Mouse (Mus musculus) cortical plate, adult 2 months (tissue): ENCODE results near the gene Cachd1.

Experiments
- CTCF ChIP-seq: fragments of 200-500 bp; IDR thresholded peaks from 2 replicates; pipeline ENCODE4 v1.5.1; 2011; ENCODE audit warnings: mild to moderate bottlenecking, control low read depth, low read length; ENCODE audit not compliant: insufficient read depth; ENCODE audit errors: extremely low read depth
- POLR2A ChIP-seq: fragments of 200-500 bp; IDR thresholded peaks from 2 replicates; pipeline ENCODE4 v1.6.1; 2011; ENCODE audit warnings: mild to moderate bottlenecking, low read length, control low read depth; ENCODE audit not compliant: insufficient read depth; ENCODE audit errors: extremely low read depth

DNA sequence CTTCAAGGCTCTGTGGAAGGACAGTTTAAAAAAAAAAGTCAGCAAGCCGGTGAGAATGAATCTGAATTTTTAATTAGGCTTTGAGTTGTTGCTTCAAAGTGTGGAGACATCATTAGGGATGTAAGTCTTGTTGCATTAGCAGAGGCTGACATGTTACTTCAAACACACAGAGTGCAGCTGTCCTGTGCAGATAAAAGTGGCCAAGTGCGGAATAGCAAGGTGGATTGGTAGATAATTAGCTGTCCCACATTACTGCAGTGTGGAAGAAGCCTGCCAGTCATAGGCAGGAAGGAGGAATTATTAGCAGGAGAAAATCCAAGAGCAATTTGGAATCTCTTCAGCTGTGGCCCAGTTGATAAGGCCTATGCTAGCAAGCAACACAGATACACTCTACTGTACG lies 10.7 kb downstream of the Cachd1 start:
- no peak for TF ChIP-seq CTCF
- no peak for TF ChIP-seq POLR2A
